Mouse (Mus musculus): ENCODE results near the gene Eef1a1.
"Not testable (repeated sequence)": the region's sequence is repeated elsewhere in the genome, so short reads cannot be mapped to it uniquely, and the experiment has no call there.

Eef1a1 gene

DNA sequence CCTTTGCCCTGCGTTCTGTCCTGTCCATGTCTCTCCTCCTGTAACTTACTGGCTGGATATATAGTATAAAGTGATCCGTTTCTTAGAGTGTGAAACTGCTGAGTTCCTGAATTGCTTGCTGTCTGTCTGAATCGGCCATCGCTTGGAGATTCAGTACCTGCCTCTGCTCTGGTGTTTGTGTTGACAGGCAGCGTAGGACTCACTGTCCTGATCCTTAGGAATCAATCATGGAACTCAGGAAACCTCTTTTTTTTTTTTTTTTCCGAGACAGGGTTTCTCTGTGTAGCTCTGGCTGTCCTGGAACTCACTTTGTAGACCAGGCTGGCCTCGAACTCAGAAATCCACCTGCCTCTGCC lies 17.7 kb upstream of the Eef1a1 start:
- DNase-seq, result no peak

- DNase-seq, result no peak
These were observed 17.2 kb upstream of the Eef1a1 start for GRCm38 (mm10) chr9:78506002-78506721.

- DNase-seq, result no peak
These were observed 16.3 kb upstream of the Eef1a1 start for GRCm38 (mm10) chr9:78505223-78505622.

DNA sequence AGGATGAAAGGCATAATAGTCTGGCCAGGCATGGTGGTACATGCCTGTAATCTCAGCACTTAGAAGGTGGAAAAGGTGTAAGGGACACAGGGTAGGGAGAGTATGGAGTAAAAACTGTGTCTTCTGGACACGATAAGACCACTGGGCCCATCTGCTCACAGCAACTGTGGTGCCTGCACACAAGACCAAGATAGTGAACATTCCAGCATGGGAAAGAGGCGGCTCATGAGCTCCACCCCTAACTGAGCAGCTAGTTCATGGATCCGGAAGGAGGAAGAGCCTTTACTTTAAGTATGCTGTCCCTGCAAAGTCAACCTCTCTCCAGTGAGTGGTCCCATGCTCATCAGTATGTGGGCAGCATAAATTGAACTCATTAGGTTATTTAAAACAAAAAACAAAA lies 15.7 kb upstream of the Eef1a1 start:
- DNase-seq, result no peak

DNA sequence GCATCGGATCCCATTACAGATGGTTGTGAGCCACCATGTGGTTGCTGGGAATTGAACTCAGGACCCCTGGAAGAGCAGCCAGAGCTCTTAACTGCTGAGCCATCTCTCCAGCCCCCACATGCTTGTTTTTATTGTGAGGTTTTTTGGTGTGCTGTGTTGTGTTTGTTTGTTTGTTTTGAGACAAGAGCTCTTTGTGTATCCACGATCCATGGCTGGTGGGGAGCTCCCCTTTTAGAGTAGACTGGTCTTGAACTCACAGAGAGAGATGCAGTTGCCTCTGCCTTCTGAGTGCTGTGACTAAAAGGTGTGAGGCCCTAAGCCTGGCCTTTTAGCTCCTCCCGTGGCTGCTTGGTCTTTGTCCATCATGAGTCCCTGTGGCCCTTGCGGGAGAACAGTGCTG lies 15.2 kb upstream of the Eef1a1 start:
- no peak for DNase-seq

GRCm38 (mm10) chr9:78503223-78504079 lies 14.5 kb upstream of the Eef1a1 start:
- DNase-seq, result peak; percentile 63

GRCm38 (mm10) chr9:78501284-78501683 lies 12.3 kb upstream of the Eef1a1 start:
- no peak for DNase-seq

DNA sequence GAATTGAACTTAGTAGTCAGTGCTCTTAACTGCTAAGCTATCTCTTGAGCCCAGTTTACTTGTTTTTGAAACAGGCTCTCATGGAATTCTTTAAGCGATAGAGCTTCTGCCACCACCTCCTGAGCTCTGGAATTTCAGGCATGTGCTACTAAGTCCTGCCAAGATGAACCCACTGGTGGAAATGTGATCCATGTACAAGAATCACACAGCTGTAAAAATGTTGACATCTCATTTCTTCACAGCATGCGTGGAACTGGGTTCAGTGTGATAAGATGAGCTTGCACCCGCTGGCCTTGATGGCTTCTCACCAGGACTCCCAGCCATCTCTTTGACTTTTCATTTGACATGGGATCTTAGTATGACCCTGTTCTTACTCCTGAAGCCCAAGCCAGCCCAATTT lies 11.4 kb upstream of the Eef1a1 start:
- no peak for DNase-seq

DNA sequence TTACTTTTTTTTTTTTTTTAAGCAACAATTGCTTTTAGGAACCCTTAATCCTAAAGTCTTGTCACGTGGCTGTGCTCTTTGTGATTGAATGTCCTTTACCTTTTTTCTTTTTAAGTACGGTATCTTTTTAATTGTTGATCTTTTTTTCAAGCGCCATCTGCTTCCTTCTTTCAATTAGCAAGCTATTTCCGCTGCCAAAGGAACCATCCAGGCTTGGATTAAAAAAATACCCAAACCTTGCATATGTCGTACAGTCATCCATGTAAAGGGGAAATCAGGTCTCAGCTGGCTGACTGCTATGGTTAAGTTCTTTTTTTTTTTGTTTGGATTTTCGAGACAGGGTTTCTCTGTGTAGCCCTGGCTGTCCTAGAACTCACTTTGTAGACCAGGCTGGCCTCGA lies 4.2 kb upstream of the Eef1a1 start:
- DNase-seq, result no peak

GRCm38 (mm10) chr9:78492254-78492653 lies 3.3 kb upstream of the Eef1a1 start:
- no peak for DNase-seq

GRCm38 (mm10) chr9:78491169-78491568 lies 2.2 kb upstream of the Eef1a1 start:
- DNase-seq, result no peak

GRCm38 (mm10) chr9:78488021-78488420 lies 930 bp downstream of the Eef1a1 start:
- not testable (repeated sequence) for DNase-seq

GRCm38 (mm10) chr9:78484660-78485059 lies 4.3 kb downstream of the Eef1a1 start:
- no peak for DNase-seq

DNA sequence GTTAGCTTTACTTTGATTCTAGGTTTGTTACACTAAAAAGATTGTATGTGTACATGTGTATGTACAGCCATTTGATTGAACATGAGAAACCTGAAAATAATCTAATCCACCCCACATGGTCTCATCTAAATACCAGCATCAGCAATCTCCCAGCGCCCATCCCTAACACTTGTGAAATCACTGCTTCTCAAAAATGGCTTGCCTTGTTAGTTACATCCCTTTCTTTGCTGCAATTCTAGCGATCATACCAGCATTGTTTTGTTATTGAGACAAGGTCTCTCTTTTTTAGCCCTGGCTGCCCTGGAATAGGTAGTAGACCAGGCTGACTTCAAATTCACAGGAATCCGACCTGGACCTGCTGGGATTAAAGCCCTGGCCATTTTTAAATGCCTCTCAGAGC lies 6.6 kb downstream of the Eef1a1 start:
- DNase-seq, result peak; percentile 38

DNA sequence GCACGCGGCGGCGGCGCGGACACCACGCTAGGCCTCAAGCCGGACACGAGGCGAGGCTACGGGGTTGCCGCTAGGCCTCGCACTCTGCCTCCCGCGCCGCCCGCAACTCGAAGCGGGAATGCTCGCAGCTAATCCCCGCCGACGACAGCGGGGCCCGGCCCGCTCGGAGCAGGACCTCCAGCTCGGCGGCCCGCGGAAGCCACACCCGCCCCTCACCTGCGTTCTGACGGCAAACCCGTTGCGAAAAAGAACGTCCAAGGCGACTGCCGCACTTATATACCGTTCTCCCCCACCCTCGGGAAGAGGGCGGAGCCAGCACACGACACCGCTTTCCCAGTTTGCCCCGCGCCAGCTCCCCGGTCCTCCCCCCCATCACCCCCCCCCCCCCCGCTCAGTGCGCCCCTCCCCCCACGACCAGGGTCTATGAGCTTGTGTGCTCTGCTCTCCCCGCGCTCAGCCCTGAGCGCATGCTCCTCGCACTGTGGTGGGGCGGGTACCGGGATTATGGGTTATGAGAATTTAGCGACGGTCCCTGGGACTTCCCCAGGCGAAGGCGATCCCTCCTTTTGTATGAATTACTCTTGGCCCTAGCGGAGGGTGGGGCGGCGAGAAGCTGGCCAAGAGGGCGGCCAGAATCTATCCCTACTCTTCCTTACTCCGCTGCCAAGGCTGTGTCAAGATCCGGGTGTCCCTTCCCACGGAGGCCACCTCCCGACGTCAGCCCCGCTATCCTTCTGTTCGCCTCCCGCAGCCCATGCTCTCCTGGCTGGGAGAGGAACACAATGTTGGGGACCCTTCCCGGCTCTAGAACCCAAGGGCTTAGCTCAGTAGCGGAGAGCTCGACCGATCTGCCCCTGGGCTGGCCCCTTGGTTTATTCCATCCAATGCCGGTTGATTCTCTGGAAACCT lies 7.3 kb downstream of the Eef1a1 start:
- DNase-seq, result peak; percentile 99

DNA sequence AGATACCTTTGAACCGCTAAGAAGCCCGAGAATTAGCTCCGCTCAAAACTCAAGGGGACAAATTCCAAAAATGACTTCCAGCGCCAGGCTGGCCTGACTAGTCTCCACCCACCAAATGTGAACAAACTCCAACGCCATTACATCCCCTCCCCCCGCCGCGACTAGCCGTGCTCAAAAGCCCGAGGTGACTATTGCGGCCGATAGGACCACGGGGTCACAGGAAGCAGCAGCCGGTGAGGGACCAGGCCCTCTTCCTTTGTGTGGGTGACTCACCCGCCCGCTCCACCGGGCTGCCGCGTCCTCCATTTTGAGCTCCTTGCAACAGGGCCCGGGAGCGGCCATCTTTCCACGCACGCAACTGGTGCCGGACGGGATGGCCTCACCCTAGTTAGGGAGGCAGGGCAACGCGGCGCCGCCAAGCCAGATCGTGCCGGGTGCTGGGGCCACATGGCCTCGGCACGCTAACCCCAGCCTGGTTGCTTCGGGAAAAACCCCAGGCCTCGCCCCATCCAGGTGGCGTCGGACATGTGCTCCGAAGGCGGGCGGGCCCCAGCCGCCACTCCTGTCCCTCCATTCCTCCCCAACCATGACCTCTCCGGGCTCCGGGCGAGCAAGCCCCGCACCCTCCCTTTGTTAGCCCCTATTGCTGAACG lies 8.1 kb downstream of the Eef1a1 start:
- DNase-seq, result peak; percentile 80

GRCm38 (mm10) chr9:78480227-78480626 lies 8.7 kb downstream of the Eef1a1 start:
- not testable (repeated sequence) for DNase-seq

DNA sequence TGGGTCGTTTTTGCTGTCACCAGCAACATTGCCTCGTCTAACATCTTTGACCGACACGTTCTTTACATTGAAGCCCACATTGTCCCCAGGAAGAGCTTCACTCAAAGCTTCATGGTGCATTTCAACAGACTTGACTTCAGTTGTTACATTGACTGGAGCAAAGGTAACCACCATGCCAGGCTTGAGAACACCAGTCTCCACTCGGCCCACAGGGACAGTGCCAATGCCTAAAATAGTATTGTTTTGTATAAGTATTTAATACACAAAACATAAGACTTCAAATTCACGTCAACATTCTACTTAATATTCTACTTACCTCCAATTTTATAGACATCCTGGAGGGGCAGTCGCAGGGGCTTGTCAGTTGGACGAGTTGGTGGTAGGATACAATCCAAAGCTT lies 9.6 kb downstream of the Eef1a1 start:
- DNase-seq, result not testable (repeated sequence)

DNA sequence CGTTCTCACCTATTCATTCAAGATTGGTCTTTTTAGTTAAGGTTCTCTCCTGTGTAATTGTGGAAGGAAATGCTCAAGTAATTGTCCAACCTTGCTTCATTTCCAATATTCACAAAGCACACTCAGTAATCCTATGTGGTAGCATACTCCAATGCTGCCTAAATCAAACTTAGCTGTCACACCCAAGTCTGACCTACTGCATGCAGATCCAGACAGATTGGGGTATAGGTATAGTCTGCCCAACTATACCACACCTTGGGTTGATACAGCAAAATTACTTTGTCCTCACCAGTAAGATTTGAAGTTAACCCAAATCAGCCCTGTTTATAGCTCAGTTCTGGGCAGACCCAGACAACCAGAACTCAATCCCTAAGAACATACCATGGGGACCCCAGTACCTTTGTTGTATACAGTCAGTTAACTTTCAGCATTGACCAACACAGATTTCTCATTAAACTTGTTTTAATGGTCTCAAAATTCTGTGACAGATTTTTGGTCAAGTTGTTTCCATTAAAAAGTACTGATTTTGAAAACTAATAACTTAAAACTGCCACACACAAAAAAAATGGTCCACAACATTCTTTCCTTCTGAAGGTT lies 10.8 kb downstream of the Eef1a1 start:
- not testable (repeated sequence) for DNase-seq

DNA sequence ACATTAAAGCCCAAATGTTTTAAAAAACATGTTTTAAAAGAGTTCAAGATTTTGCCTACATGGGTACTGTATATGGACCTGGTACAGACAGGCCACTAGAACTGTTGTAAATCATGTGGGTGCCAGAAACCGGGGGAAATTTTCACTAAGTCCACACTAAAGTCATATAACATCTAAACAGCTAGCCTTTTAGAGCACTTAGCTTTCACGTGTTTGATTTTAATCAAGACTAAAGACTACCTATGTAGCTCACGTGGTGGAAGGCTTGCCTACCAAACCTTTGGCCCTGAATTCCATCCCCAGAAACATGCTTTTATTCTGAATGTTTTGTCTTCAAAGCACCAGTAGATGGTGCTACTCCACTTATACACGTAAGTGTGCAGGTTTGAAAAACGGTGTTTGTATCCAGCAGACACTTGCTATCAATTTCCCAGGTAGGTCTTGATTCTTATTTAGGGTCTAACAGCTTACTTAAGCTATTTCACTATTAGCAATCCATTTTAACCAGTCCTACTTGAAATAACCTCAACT lies 11.9 kb downstream of the Eef1a1 start:
- DNase-seq, result no peak

DNA sequence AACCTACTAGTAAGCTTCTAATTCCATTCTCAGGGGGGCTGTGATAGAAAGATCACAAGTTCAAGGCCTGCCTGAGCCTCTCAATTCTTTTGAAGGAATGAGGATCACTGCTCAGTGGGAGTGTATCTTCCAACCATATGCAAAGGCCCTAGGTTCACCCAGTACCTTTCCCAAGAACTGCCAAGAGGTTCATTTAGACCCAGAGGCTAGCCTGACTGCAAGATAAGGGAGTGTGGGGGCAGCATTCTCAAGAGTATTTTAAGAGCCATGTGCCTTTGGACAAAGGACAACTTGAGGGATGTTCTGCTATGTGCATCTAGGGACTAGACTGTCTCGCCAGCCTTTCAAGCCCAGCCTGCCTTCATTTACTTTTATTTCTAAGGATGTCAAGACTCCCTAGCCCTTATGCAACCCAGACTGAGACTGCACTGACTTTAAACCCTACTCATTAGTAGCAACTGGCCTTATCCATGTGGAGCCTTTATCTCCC lies 12.4 kb downstream of the Eef1a1 start:
- no peak for DNase-seq

DNA sequence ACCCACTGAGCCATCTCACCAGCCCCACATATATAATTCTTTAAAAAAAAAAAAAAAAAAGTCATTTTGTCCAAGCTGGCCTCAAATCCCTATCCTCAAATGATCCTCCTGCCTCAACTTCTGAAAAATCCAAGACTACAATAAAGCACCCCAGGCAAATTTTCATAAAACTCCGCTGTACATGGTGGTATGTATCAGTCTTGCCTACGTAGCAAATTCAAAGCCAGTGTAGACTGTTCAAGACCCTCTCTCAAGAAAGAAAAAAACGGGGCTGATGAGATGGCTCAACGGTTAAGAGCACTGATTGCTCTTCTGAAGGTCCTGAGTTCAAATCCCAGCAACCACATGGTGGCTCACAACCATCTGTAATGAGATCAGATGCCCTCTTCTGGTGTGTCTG lies 13.1 kb downstream of the Eef1a1 start:
- no peak for DNase-seq
